Mouse (Mus musculus): ENCODE results near the gene Mrpl58. TPM values are rescaled to one million over a fixed set of nuclear protein-coding genes. Genes with fewer than 3 reads are reported as not detected.

The Mrpl58 gene
- polyA plus RNA-seq, 1 experiment, result 63.1 TPM

DNA sequence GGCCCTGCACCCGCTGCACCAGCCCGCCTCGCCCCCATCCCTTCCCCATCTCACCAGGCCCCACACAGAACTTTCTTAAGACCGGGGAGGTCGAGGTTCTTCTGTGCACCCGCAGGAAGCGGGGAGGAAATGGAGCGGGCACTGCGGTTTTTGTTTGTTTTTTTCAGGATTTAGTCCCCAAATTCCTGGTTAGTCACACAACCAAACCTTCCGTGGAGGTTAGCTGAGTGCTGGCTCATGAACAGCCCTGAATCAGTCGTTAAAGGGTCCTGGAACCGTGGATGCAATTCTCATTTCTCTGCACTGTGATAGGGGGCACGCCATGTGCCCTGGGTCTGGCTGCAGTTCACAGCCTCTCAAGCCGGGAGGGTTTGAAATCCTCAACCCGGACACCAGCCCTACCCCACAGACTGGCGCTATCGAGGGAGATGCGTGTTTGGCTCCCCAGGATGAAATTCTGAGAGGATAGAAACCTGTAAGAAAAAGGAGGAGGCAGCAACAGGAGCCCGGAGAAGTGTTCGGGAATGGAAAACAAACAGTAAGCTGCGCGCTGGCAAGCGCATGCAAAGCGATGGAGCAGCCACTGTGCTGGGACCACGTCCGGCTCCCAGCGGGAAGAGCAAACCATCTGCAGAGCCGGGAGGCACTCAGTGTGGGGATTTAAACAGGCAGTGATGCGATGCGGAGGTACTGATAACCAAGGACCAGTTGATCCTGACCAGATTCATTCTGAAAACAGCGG is 32.2 kb downstream of the Mrpl58 start:
- no peak for TF ChIP-seq GATA1 (IDR thresholded peaks at IDR 0.05; ENCODE audit: low read length)

DNA sequence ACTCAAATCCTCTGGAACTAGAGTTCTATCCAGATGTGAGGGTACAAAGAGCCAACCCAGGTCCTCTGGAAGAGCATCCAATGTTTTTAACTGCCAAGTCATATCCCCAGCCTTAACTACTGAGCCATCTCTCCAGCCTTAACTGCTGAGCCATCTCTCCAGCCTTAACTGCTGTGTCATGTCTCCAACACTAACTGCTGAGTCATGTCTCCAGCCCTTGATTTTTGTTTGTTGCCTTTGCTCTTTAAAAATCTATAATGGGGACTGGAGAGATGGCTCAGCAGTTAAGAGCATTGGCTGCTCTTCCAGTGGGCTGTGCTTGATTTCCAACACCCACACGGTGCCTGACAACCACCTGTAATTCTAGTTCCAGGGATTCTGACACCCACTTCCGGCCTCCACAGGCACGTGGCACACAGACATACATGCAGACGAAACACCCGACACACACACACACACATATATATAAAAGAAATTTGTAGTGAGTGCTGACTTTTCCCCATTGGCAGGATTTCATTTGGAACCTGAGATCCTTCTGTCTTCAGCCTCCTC is 34.1 kb downstream of the Mrpl58 start:
- no peak for TF ChIP-seq GATA1 (IDR thresholded peaks at IDR 0.05; ENCODE audit: low read length)

DNA sequence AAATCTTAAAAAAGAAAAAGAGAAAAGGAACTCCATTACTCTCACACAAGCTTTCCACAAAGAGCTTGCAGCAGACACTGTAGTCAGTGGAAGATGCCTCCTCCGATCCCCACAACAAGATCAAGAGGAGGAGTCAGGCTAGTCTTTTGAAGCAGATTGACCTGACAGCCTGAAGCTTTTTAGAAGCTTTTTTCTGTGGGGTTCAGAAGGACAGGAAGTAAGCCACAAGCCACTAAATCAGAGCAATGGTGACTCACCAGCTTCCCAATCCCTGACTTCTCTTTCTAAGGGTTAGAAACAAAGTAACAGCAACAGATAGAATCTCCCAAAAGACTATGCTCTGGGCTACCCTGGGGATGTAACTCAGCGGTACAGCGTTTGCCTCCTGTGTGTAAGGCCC is 35.8 kb downstream of the Mrpl58 start:
- no peak for TF ChIP-seq GATA1 (IDR thresholded peaks at IDR 0.05; ENCODE audit: low read length)

DNA sequence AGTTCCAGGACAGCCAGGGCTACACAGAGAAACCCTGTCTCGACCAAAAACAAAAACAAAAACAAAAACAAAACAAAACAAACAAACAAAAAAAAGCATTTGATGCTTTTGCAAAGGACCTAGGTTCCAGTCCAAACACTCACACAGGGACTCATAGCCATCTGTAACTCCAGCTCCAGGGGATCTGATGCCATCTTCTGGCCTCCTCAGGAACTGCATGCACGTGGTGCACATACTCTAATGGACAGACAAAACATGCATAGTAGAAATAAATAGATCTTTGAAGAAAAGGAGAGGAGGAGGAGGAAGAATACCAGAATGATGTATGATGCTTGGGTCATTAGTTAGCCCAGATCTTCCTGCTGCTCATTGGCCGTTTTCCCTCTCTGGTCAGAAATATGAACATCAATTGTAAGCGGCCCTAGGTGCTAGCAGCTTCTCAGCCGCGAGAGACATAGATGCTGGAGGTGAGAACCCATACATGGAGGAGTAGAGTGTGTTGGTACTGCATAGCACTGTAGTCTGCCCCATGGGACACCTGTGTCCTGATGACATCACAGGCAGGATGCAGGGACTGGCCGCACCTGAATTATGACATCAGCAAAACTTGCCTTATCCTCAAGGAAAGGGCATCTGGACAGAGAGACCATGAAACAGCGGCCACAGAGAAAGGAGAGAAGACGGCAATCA is 36.5 kb downstream of the Mrpl58 start, which contains the start of gene Trim80:
Gene Trim80 (plus strand): TSS at position 640 of the 690 bp plus-strand sequence.
- TF ChIP-seq GATA1 (IDR thresholded peaks at IDR 0.05; ENCODE audit: low read length), result no peak

DNA sequence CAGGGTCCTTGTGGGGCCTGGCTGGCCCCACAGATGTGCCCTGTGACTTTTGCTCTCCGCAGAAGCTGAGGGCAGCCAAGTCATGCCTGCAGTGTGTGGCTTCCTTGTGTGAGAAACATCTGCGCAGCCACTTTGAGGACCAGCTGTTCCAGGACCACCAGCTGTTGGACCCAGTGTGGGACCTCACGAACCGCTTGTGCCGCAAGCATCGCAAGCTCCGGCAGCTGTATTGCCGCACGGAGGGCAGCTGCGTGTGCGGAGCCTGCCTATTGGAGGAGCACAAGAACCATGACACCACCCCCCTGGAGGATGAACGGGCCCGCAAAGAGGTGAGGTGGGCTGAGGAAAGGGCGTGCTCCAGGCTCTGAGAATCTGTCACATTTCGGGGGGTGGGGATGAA is 37.9 kb downstream of the Mrpl58 start:
- TF ChIP-seq GATA1 (IDR thresholded peaks at IDR 0.05; ENCODE audit: low read length), result no peak

DNA sequence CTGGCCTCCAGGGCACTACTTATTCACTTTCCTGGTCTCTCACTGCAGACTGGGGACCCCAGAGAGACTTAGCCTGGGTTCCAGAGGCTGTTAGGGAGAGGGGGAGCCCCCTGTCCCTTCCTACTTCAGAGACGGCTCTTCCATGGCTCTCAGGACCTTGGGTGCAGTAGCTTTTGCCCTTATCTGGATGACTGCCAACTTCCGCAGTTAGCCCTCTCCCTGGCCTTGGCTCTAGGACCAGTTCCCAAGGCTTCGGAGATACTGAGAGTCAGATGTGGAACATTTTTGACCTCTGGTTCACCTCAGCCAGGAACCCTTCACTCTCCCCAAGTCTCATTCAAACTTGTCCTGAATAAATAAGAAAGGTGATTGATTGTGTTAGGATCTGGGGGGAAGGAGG is 43.4 kb downstream of the Mrpl58 start:
- TF ChIP-seq GATA1 (IDR thresholded peaks at IDR 0.05; ENCODE audit: low read length), result no peak

DNA sequence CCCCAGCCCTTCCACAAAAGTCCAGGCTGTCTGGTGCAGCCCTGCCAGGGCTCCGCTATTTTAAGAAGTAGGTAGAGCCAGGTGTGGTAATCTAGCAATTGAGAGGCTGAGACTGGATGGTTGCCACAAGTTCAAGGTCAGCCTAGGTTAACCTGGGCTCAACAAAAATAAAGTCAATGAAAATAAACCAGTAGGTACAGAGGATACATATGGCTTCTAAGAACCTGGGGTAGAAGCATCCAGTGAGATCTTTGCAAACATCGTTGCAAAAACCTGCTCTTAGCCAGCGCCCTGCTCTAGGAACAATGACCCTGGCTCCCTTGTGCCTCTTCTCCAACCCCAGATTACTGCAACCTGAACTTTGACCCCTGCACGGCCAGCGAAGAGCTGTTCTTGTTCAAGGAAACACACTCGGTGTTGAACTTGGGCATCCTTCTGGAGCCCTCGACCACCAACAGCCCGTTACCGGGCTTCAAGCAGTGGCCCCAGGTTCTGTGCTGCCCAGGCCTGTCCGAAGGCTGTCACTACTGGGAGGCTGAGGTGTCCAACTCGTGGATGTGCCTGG is 43.9 kb downstream of the Mrpl58 start:
- no peak for TF ChIP-seq GATA1 (IDR thresholded peaks at IDR 0.05; ENCODE audit: low read length)

DNA sequence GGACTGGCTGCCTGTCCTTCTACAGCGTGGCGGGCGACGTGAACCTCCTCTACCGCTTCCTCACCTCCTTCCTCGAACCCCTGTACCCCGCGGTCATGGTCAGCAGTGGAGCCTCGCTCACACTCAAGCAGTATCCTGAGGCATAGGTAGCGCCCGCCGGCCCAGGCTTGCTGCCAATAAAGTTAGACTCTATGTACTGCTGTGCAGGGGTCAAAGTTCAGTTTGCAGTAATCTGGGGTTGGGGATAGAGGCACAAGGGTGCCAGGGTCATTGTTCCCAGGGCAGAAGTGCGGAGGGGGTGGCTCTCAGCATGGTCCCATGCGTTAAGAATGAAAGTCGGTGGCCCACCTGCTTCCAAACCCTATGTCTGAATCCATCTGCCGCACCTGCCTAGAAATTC is 44.5 kb downstream of the Mrpl58 start:
- TF ChIP-seq GATA1 (IDR thresholded peaks at IDR 0.05; ENCODE audit: low read length), result no peak

DNA sequence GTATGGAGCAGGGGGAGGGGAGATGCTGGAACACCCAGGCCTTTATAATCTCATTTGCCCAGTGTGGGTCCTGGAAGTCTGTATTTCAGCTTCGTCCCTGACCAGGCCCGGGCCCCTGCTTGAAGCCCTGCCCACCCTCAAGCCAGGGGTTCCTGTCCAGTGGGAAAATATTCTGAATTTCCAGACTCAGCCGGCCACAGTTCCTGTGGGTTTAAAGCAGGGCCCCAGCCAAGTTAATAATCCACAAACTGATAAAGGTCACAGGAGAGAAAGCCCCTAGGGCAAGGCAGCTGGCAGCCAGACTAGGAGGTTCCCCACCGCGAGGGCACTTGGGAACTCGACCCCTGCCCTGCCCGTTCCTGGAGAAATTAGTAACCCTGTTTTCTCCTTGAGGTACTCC is 45.4 kb downstream of the Mrpl58 start:
- TF ChIP-seq GATA1 (IDR thresholded peaks at IDR 0.05; ENCODE audit: low read length), result no peak

DNA sequence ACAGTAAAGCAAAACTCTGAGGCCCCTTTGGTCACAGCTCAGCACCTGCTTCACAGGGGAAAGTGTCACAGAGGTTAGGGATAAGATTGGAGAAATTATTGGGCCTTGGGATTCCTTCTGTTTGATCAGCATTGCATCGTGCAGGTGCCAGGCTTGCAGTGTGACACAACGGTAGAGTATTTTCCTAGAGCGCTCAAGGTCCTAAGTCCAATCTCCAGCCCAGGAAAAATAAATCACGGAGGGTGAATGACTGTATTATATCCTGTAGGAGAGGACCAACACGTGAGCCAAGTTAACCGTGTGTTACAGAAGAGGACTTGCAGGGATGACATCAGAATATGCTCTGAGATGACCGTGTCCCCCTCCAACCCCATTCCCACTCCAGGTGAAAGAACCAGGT is 46.6 kb downstream of the Mrpl58 start:
- no peak for TF ChIP-seq GATA1 (IDR thresholded peaks at IDR 0.05; ENCODE audit: low read length)

DNA sequence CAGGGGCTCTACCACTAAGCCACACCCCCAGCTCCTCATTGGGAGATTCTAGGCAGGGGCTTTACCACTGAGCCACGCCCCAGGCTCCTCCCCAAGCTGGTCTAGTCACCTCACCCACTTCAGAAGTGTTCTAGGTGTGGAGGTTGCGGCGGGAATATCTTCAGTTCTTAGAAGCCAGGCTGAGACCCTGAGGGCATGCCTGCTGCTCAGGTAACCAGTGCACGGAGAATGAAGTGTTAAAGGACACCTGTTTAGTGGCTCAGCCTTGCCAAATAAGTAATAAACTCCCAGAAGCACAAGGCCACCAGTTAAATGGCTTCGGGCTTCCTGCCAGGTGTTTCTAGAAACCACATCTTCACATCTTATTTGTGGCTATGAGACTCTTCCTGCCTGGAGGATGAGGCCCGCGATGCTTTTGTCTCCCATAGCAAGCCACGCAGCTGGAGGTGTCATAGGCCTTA is 48.3 kb downstream of the Mrpl58 start:
- no peak for TF ChIP-seq GATA1 (IDR thresholded peaks at IDR 0.05; ENCODE audit: low read length)

DNA sequence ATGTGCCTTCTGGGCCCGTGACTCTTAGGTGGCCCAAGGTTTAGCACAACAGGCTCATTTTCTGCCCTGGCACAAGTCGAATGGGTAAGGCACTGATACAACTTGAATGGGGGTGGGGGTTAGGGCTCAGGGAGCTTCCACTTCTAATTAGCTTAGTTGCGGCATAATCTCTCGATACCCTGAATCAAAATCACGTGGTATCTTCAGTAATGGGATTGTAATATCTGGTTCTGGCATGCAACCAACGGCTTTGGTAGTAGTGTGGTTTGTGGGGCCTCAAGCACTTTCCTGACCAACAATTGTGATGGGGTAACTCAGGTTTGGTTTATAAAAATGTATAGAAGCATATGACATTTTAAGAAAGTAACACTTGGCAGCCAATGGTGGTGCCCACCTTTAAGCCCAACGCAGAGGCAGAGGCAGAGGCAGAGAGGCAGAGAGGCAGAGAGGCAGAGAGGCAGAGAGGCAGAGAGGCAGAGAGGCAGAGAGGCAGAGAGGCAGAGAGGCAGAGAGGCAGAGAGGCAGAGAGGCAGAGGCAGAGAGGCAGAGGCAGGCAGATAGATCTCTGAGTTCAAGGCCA is 48.8 kb downstream of the Mrpl58 start:
- no peak for TF ChIP-seq GATA1 (IDR thresholded peaks at IDR 0.05; ENCODE audit: low read length)

DNA sequence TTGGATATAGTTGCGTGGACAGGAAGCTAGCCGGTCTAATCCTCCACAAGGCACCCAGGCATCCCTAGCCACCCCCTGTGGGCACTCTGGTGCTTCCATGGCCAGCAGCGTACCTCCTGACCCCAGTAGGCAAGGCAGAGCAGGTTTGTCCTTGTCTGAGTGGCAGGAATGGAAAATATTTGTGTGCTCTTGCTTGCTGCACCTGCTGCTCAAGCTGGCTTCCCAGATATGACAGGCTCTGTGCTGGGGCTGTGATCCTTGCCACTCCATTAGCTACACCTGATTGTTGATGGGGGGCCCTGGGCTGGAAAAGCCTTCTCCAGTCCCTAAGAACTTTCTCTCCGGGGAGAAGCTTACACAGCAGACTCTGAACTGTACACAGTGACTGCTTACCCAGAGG is 49.8 kb downstream of the Mrpl58 start:
- no peak for TF ChIP-seq GATA1 (IDR thresholded peaks at IDR 0.05; ENCODE audit: low read length)

DNA sequence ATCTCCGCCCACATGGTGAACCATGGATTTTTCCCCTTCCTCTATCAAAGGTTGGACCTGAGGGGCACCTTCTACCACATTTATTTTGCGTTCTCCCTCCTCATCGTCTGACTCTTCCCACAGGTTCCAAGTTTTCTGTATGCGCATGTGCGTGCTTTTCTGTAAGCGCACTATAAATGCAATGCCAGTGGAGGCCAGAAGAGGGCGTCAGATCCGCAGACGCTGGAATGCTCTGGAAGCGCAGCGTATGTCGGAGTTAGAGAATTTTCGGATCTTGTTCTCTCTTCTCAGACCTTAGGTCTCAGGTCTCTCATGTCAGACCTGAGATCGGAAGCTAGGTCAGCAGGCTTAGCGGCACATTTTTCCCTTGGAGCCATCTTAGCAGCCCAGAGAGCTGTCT is 52.1 kb downstream of the Mrpl58 start:
- no peak for TF ChIP-seq GATA1 (IDR thresholded peaks at IDR 0.05; ENCODE audit: low read length)

DNA sequence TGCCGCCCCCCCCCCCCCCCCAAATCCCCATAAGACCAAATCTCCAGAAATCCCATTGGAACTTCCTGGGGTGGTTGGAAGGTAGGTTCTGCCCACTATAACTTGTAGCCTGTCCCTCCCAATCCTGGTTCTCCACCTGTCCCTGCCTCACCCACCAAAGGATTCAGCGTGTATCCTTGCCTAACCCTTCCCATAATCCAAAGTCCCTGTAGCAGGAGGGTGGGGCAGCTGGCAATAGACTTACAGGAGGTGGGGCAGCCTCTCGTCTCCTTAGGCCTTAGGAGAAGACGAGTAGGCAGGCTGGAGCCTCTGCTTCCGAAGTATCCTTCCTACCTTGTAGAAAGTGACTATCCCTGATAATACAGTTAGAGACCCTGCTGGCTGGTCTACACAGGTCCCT is 52.6 kb downstream of the Mrpl58 start:
- no peak for TF ChIP-seq GATA1 (IDR thresholded peaks at IDR 0.05; ENCODE audit: low read length)

DNA sequence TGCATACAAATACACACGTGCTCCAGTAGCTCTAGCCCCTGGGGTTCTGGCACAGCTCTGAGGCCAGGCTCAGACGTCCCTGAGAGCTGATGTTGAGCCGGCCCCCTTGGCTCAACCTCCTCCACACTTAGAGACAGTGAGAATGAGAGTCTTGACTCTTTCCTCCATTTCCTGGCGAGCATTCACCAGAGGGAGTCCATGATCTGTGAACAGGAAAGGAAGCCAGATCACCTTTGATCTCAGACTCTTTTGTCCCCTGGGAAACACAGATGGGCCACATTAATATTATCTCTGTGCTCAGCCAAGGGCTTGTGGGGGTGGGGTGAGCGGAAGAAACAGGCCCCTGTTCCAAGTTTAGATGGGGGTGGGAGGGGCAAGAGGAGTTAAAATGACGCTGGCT is 53.9 kb downstream of the Mrpl58 start:
- TF ChIP-seq GATA1 (IDR thresholded peaks at IDR 0.05; ENCODE audit: low read length), result no peak

Measured in G1E-ER4 (cell line).